Mouse (Mus musculus) cerebellum, adult 8-10 months (tissue): ENCODE data around the gene Ces1a.

Source experiments
- DNase-seq: peaks from one replicate; pipeline ENCODE4 v3.0.0; 2022

Gene Ces1a

GRCm38 (mm10) chr8:92984376-92984775 is 63.6 kb downstream of the Ces1a start:
- DNase-seq = no peak

GRCm38 (mm10) chr8:92982491-92982890 is 65.5 kb downstream of the Ces1a start:
- DNase-seq = no peak

GRCm38 (mm10) chr8:92976656-92977055 is 71.3 kb downstream of the Ces1a start:
- no peak for DNase-seq

GRCm38 (mm10) chr8:92972949-92973348 is 75.0 kb downstream of the Ces1a start:
- no peak for DNase-seq
